Comparison of ENCODE assay signal across 9 mouse cellular contexts in the genomic region with DNA sequence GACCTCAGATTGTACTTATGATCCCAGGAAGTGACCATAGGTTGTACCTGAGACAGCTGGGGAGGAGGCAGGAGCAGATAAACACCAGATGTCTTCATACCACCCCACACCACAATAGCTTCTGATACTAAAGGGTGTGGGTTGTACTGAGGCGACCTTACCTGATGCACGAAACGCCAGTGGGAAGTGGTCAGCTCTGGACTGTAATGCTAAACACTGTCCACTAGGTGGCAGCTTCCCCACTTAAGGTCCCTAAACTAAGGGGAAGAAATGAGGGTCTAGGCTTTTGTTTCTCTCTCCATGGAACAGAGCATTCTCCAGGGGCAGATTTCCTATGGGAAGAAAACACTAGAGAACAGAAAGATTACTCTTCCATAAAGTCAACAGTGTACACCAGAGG. TPM values are rescaled to one million over a fixed set of nuclear protein-coding genes. Genes with fewer than 3 reads are reported as not detected.
DNase-seq lines count a peak whose midpoint lies in the region; ATAC-seq and TF ChIP-seq lines count a peak whose summit lies in the region.
"Had no signal": no experiment of that assay in that cellular context is flagged by ENCODE, and none has a peak within 500 bp of the region (broad histone marks: within the 10 kb centered on the region; RNA-seq: fewer than 3 reads in every experiment).

No protein-coding gene starts in this region.

- no peaks in the 10 kb centered on the region for H3K9me3 ChIP-seq in liver, embryonic 14.5 days (ENCODE audit: control insufficient read depth, low read length)
- peaks cover 6% of the 10 kb centered on the region for H3K9me3 ChIP-seq in liver, embryonic 11.5 days (ENCODE audit: control insufficient read depth, low read length)

- no peak overlapping the region for H3K27ac ChIP-seq in liver, embryonic 14.5 days
- H3K27ac ChIP-seq in liver, embryonic 11.5 days (ENCODE audit: low read depth, low read length) = no peak overlapping the region
- H3K27ac ChIP-seq: embryonic facial prominence, embryonic 15.5 days had no signal

- no peak for DNase-seq in liver, embryonic 14.5 days (ENCODE audit: low read depth in 3 of 3, low spot score in 3 of 3)
- no peak for DNase-seq in liver, embryonic 11.5 days (ENCODE audit: low spot score)
- peak; percentile 59 for DNase-seq in ZHBTc4 (ENCODE audit: low read depth, low spot score)
- peak; percentile 68 for DNase-seq in embryo, embryonic 10 days (ENCODE audit: low spot score)
- peak; percentile 63 for DNase-seq in retina, embryonic 14.5 days (ENCODE audit: low spot score)
- DNase-seq in Muller cell, postnatal 12 days (ENCODE audit: inconsistent ontology term) = no peak
- no peak for DNase-seq in adrenal gland, adult 2 months
- no peak for DNase-seq in heart, postnatal 25 days (ENCODE audit: low spot score)

- no peaks in the 10 kb centered on the region for H3K4me1 ChIP-seq in liver, embryonic 14.5 days (replicated peaks; ENCODE audit: control insufficient read depth in 2 of 2, insufficient read depth in 2 of 2, low read length in 1 of 2)
- no peaks in the 10 kb centered on the region for H3K4me1 ChIP-seq in liver, embryonic 11.5 days (replicated peaks; ENCODE audit: control insufficient read depth, insufficient read depth, low read length)
- H3K4me1 ChIP-seq: embryonic facial prominence, embryonic 15.5 days had no signal

- TF ChIP-seq CTCF in liver, embryonic 14.5 days (IDR thresholded peaks at IDR 0.05; ENCODE audit: low read depth) = peak; percentile 71

- no peaks in the 10 kb centered on the region for H3K27me3 ChIP-seq in liver, embryonic 14.5 days (ENCODE audit: control insufficient read depth, insufficient read depth, low read length)
- H3K27me3 ChIP-seq in liver, embryonic 11.5 days (replicated peaks; ENCODE audit: control insufficient read depth, insufficient read depth, low read length) = no peaks in the 10 kb centered on the region
- H3K27me3 ChIP-seq: embryonic facial prominence, embryonic 15.5 days had no signal

- TF ChIP-seq EP300 in liver, embryonic 14.5 days (IDR thresholded peaks at IDR 0.05; ENCODE audit: low read depth) = no peak

- 36% methylated on average over 3 of the region's 3 CpGs for WGBS in liver, embryonic 14.5 days (ENCODE audit: insufficient replicate concordance)
- WGBS in liver, embryonic 11.5 days = 34% methylated on average over 3 of the region's 3 CpGs

- H3K4me3 ChIP-seq in liver, embryonic 14.5 days (ENCODE audit: insufficient read depth in 1 of 2, low read depth in 2 of 2, low read length in 2 of 2) = no peak overlapping the region
- H3K4me3 ChIP-seq in liver, embryonic 11.5 days (ENCODE audit: low read depth, low read length) = no peak overlapping the region
- H3K4me3 ChIP-seq: embryonic facial prominence, embryonic 15.5 days had no signal

- H3K36me3 ChIP-seq in liver, embryonic 14.5 days (replicated peaks; ENCODE audit: control insufficient read depth, insufficient read depth, low read depth) = no peaks in the 10 kb centered on the region
- no peaks in the 10 kb centered on the region for H3K36me3 ChIP-seq in liver, embryonic 11.5 days (ENCODE audit: control insufficient read depth, insufficient read depth, low read length)

- intact Hi-C loops in heart, postnatal 25 days (cut with DNase I) = no loop called here

- no peak for ATAC-seq in liver, embryonic 14.5 days (ENCODE audit: insufficient read depth)
- ATAC-seq in liver, embryonic 11.5 days (replicated peaks; ENCODE audit: low FRiP score) = no peak

- H3K9ac ChIP-seq in liver, embryonic 14.5 days (replicated peaks) = no peak overlapping the region
- H3K9ac ChIP-seq in liver, embryonic 11.5 days (ENCODE audit: low read depth, low read length) = no peak overlapping the region
- H3K9ac ChIP-seq: embryonic facial prominence, embryonic 15.5 days had no signal

- no peak overlapping the region for H3K4me2 ChIP-seq in liver, embryonic 14.5 days (ENCODE audit: low read depth)
- H3K4me2 ChIP-seq in liver, embryonic 11.5 days = no peak overlapping the region
- H3K4me2 ChIP-seq: embryonic facial prominence, embryonic 15.5 days had no signal

RNA-seq across cellular contexts. Expression of a gene that starts 53.9 kb away (rescaled TPM):
- 4.7 and 7.3 TPM in 2 replicates for polyA plus RNA-seq in liver, embryonic 14.5 days (2012; rRNA removed)
- polyA plus RNA-seq in liver, embryonic 14.5 days (2014; fragmentation: Nextera tagmentation; extraction: Ambion mirVana) = 3.3 and 4.6 TPM in 2 replicates
- 14.5 and 18.0 TPM in 2 replicates for polyA plus RNA-seq in liver, embryonic 11.5 days (2014; fragmentation: Nextera tagmentation; extraction: Ambion mirVana)
- 10 to 100 TPM; 20.6 to 25.6 TPM for total RNA-seq in adrenal gland, adult 2 months (2021)
- 6.3 TPM in 2 replicates for polyA plus RNA-seq in adrenal gland, adult 2 months (2012; rRNA removed)
- total RNA-seq in heart, postnatal 25 days (2021) = 10 to 100 TPM; 13.6 to 14.4 TPM

Comparison
In these comparisons a context has a peak if more than half of its experiments do, and no peak if none do; other contexts are left out.
1. DNase-seq: peak in ZHBTc4 (single experiment), embryo, embryonic 10 days (single experiment) and retina, embryonic 14.5 days (single experiment); none in liver, embryonic 14.5 days (0 of 3), liver, embryonic 11.5 days (single experiment), Muller cell, postnatal 12 days (single experiment), adrenal gland, adult 2 months (single experiment) and heart, postnatal 25 days (single experiment).